Mouse (Mus musculus): ENCODE results near the gene Exo5.

- TF ChIP-seq CTCF (IDR thresholded peaks at IDR 0.05; ENCODE audit: extremely low read depth, insufficient read depth, insufficient read length, insufficient replicate concordance) (no peak), POLR2A (IDR thresholded peaks at IDR 0.05; ENCODE audit: low read depth, low read length) (no peak)
Observed at GRCm38 (mm10) chr4:120895226-120895625, 29.6 kb downstream of the Exo5 start.
